In genomic region chr1:177442196-177442808, GRCm38 (mm10) we compare ENCODE assay signal across 8 mouse cellular contexts. TPM values are rescaled to one million over a fixed set of nuclear protein-coding genes. Genes with fewer than 3 reads are reported as not detected.
DNase-seq lines count a peak whose midpoint lies in the region; ATAC-seq and TF ChIP-seq lines count a peak whose summit lies in the region.

Gene Zbtb18, plus strand, starts transcription at chr1:177442351.

- no peaks in the 10 kb centered on the region for H3K27me3 ChIP-seq in liver, adult 2 months (ENCODE audit: control insufficient read depth, insufficient read depth, low read length)
- H3K27me3 ChIP-seq in forebrain, postnatal 0 days (ENCODE audit: insufficient read depth, low read length) = no peaks in the 10 kb centered on the region
- no peaks in the 10 kb centered on the region for H3K27me3 ChIP-seq in hindbrain, embryonic 16.5 days (replicated peaks; ENCODE audit: control insufficient read depth, insufficient read depth, low read length)
- no peaks in the 10 kb centered on the region for H3K27me3 ChIP-seq in stomach, embryonic 14.5 days (ENCODE audit: control insufficient read depth, insufficient read depth, low read length)

- WGBS in liver, adult 2 months = 0% methylated on average over 21 of the region's 106 CpGs
- WGBS in forebrain, postnatal 0 days = under 1% methylated on average over 23 of the region's 106 CpGs
- WGBS in hindbrain, embryonic 16.5 days = 1% methylated on average over 16 of the region's 106 CpGs
- 0% methylated on average over 15 of the region's 106 CpGs for WGBS in macrophage (ENCODE audit: missing documents)
- WGBS in stomach, embryonic 14.5 days = 0% methylated on average over 30 of the region's 106 CpGs

- H3K27ac ChIP-seq in liver, adult 2 months (replicated peaks; ENCODE audit: insufficient read depth, low read depth, low read length) = peak within 1 kb of the TSS; percentile 94
- peak within 1 kb of the TSS; percentile 97 for H3K27ac ChIP-seq in forebrain, postnatal 0 days (ENCODE audit: low read depth, low read length)
- peak within 1 kb of the TSS; percentile 97 for H3K27ac ChIP-seq in hindbrain, embryonic 16.5 days (ENCODE audit: low read depth, low read length)
- H3K27ac ChIP-seq in macrophage = peak within 1 kb of the TSS; percentile 48
- peak within 1 kb of the TSS; percentile 98 for H3K27ac ChIP-seq in stomach, embryonic 14.5 days (ENCODE audit: low read length)

- peaks cover 10% of the 10 kb centered on the region for H3K4me1 ChIP-seq in liver, adult 2 months (ENCODE audit: control insufficient read depth, insufficient read depth, low read length)
- no peaks in the 10 kb centered on the region for H3K4me1 ChIP-seq in forebrain, postnatal 0 days (ENCODE audit: insufficient read depth)
- H3K4me1 ChIP-seq in hindbrain, embryonic 16.5 days (ENCODE audit: control insufficient read depth, insufficient read depth, low read depth, low read length) = peaks cover 22% of the 10 kb centered on the region
- H3K4me1 ChIP-seq in stomach, embryonic 14.5 days (ENCODE audit: control insufficient read depth, insufficient read depth, low read length) = peaks cover 11% of the 10 kb centered on the region

- H3K4me3 ChIP-seq in liver, adult 2 months (ENCODE audit: insufficient read depth, low read depth, low read length) = peak within 1 kb of the TSS; percentile 99
- peak within 1 kb of the TSS; percentile 81 for H3K4me3 ChIP-seq in forebrain, postnatal 0 days (ENCODE audit: low read depth, low read length)
- H3K4me3 ChIP-seq in hindbrain, embryonic 16.5 days (ENCODE audit: low read length) = peak within 1 kb of the TSS; percentile 92
- peak within 1 kb of the TSS; percentile 67 for H3K4me3 ChIP-seq in macrophage (ENCODE audit: inconsistent target)
- H3K4me3 ChIP-seq in stomach, embryonic 14.5 days (ENCODE audit: low read depth, low read length) = peak within 1 kb of the TSS; percentile 70

- H3K4me2 ChIP-seq in forebrain, postnatal 0 days (ENCODE audit: low read depth) = peak within 1 kb of the TSS; percentile 81
- peak within 1 kb of the TSS; percentile 92 for H3K4me2 ChIP-seq in hindbrain, embryonic 16.5 days (ENCODE audit: low read length)
- H3K4me2 ChIP-seq in stomach, embryonic 14.5 days (replicated peaks; ENCODE audit: low read depth, low read length) = peak within 1 kb of the TSS; percentile 89

- H3K36me3 ChIP-seq in liver, adult 2 months (ENCODE audit: control insufficient read depth, insufficient read depth, low read length) = peaks cover 2% of the 10 kb centered on the region; the same call in 1 of the 2 replicates
- no peaks in the 10 kb centered on the region; the same call in 1 of the 2 replicates for H3K36me3 ChIP-seq in forebrain, postnatal 0 days (ENCODE audit: insufficient read depth)
- H3K36me3 ChIP-seq in hindbrain, embryonic 16.5 days (ENCODE audit: control insufficient read depth, insufficient read depth, low read length) = no peaks in the 10 kb centered on the region
- H3K36me3 ChIP-seq in macrophage (ENCODE audit: inconsistent target) = 0 out of 2 replicates have a peak, but pooled peaks cover 4% of the 10 kb centered on the region
- H3K36me3 ChIP-seq in stomach, embryonic 14.5 days (ENCODE audit: control insufficient read depth, insufficient read depth, low read length) = peaks cover 3% of the 10 kb centered on the region; the same call in 1 of the 2 replicates

- H3K79me2 ChIP-seq in liver, adult 2 months (ENCODE audit: control insufficient read depth, insufficient read depth, low read length) = no peaks in the 10 kb centered on the region; the same call in 1 of the 2 replicates
- peaks cover 44% of the 10 kb centered on the region for H3K79me2 ChIP-seq in macrophage (ENCODE audit: inconsistent target)

- no peaks in the 10 kb centered on the region for H3K9me3 ChIP-seq in forebrain, postnatal 0 days (ENCODE audit: low read length)
- H3K9me3 ChIP-seq in hindbrain, embryonic 16.5 days (ENCODE audit: control insufficient read depth, low read length) = no peaks in the 10 kb centered on the region
- H3K9me3 ChIP-seq in stomach, embryonic 14.5 days (ENCODE audit: control insufficient read depth, low read depth, low read length) = no peaks in the 10 kb centered on the region

- no peak for TF ChIP-seq CTCF in liver, adult 2 months (IDR thresholded peaks at IDR 0.05; ENCODE audit: low read depth, low read length)
- TF ChIP-seq CTCF in forebrain, postnatal 0 days (IDR thresholded peaks at IDR 0.05; ENCODE audit: low read depth) = no peak

- no peak for TF ChIP-seq POLR2A in liver, adult 2 months (IDR thresholded peaks at IDR 0.05; ENCODE audit: extremely low read depth, insufficient read depth, low read length)

- no peak for DNase-seq in liver, adult 2 months (ENCODE audit: extremely low read depth, low read depth, low spot score)
- DNase-seq in liver = no peak
- no peak for DNase-seq in adrenal gland, adult 8-10 months
- no peak for DNase-seq in forebrain, postnatal 0 days
- no peak for DNase-seq in ovary, postnatal 14 days (ENCODE audit: low spot score)

- 0 out of 2 replicates have a peak, but pooled peaks have one; percentile 0 for ATAC-seq in forebrain, postnatal 0 days
- peak; percentile 6; the same call in 1 of the 2 replicates for ATAC-seq in hindbrain, embryonic 16.5 days
- ATAC-seq in stomach, embryonic 14.5 days (ENCODE audit: insufficient number of reproducible peaks, insufficient read depth, low FRiP score, low read depth) = 0 out of 2 replicates have a peak, but pooled peaks have one; percentile 3

- peak within 1 kb of the TSS; percentile 100 for H3K9ac ChIP-seq in liver, adult 2 months (ENCODE audit: low read depth, low read length)
- peak within 1 kb of the TSS; percentile 80 for H3K9ac ChIP-seq in forebrain, postnatal 0 days
- H3K9ac ChIP-seq in hindbrain, embryonic 16.5 days (ENCODE audit: low read depth, low read length) = peak within 1 kb of the TSS; percentile 90
- H3K9ac ChIP-seq in stomach, embryonic 14.5 days (replicated peaks; ENCODE audit: low read depth, low read length) = peak within 1 kb of the TSS; percentile 87

RNA-seq across cellular contexts. Expression of gene Zbtb18, which starts in this region (rescaled TPM):
- total RNA-seq in liver, adult 2 months (2014; rRNA removed) = 9.8 and 14.4 TPM in 2 replicates
- 4.9 and 6.7 TPM in 2 replicates for polyA plus RNA-seq in liver, adult 2 months (2012; rRNA removed)
- total RNA-seq in adrenal gland, adult 8-10 months (2022) = 10 to 100 TPM; 16.0 to 25.7 (median 20.7) TPM
- total RNA-seq in forebrain, postnatal 0 days (2014; rRNA removed) = 301 and 445 TPM in 2 replicates
- 88.6 and 138 TPM in 2 replicates for polyA plus RNA-seq in forebrain, postnatal 0 days (2015; fragmentation: Nextera tagmentation; extraction: Ambion mirVana)
- 10.5 and 15.4 TPM in 2 replicates for polyA plus RNA-seq in hindbrain, embryonic 16.5 days (2015; fragmentation: Nextera tagmentation; extraction: Ambion mirVana)
- 10 to 100 TPM; 11.9 to 49.7 (median 27.8) TPM for total RNA-seq in macrophage (2018; cell fraction: chromatin; rRNA removed)
- total RNA-seq in macrophage (2018; cell fraction: cytosol; rRNA removed) = 10 to 100 TPM; 11.3 to 25.1 (median 18.6) TPM
- 10 to 100 TPM; 15.7 to 70.9 (median 34.3) TPM for total RNA-seq in macrophage (2018; cell fraction: nucleus; rRNA removed)
- 9.8 to 13.2 TPM (median 11.6 TPM) in 3 replicates for polyA plus RNA-seq in macrophage (2018)
- 3.2 and 6.6 TPM in 2 replicates for polyA plus RNA-seq in stomach, embryonic 14.5 days (2014; fragmentation: Nextera tagmentation; extraction: Ambion mirVana)

Comparison
In these comparisons a context has a peak if more than half of its experiments do, and no peak if none do; other contexts are left out.
1. RNA of gene Zbtb18 (total RNA-seq): 301 to 445 TPM in forebrain, postnatal 0 days; 16.0 to 25.7 TPM in adrenal gland, adult 8-10 months and 9.8 to 14.4 TPM in liver, adult 2 months; every median in the first group is over 10 times any median in the second.
2. H3K27ac ChIP-seq: peak in every context shown above with its lines; median percentile 98 in stomach, embryonic 14.5 days; 97 in forebrain, postnatal 0 days; 97 in hindbrain, embryonic 16.5 days; 94 in liver, adult 2 months; 48 in macrophage.
3. Peak in every context shown above with its lines, with median percentiles within 50 percentile points of each other: H3K4me3 ChIP-seq, H3K9ac ChIP-seq, ATAC-seq and H3K4me2 ChIP-seq.